Mouse (Mus musculus) embryo, embryonic 9.5 days (tissue): ENCODE measurements at regions not wholly inside any gene's neighbourhood (a gene's known extent, or its start where the extent isn't known, plus 50 kb on each side); places are given as distances from the start of the nearest gene placed in this dataset.

Source experiments
- DNase-seq: peaks from one replicate; pipeline ENCODE4 v3.0.0-alpha.2; 2017; ENCODE audit errors: extremely low spot score

GRCm38 (mm10) chr7:51790690-51791560 is 70.9 kb upstream of the Gas2 start:
- DNase-seq, result no peak

- no peak for DNase-seq
These were observed 70.3 kb upstream of the Gas2 start for GRCm38 (mm10) chr7:51791561-51791863.
